Mouse (Mus musculus) hindlimb bud, embryonic 11.5 days (tissue): Measurements from ENCODE around the gene Cttnbp2.

Experiments used
- DNase-seq: peaks from one replicate; pipeline ENCODE4 v3.0.0-alpha.2; 2012; ENCODE audit warnings: low read depth, low spot score; ENCODE audit errors: extremely low spot score

The Cttnbp2 gene

GRCm38 (mm10) chr6:18335393-18335792 lies 179.2 kb downstream of the Cttnbp2 start:
- DNase-seq: no peak

GRCm38 (mm10) chr6:18322950-18323349 lies 191.7 kb downstream of the Cttnbp2 start:
- no peak for DNase-seq
